Mouse (Mus musculus) lung, embryonic 14.5 days (tissue): Measurements from ENCODE around the gene Plekhm3. TPM values are rescaled to one million over a fixed set of nuclear protein-coding genes. Genes with fewer than 3 reads are reported as not detected.
A peak's percentile ranks its signal among the peaks of the same experiment; 100 is the strongest.

ENCODE experiments used
- ATAC-seq: fragments of 200-750 bp; cut with Nextera tagmentation; 2 replicates; pipeline ENCODE4 v1.8.0; 2017; ENCODE audit warnings: mild to moderate bottlenecking, moderate TSS enrichment, moderate library complexity; ENCODE audit not compliant: insufficient read depth
- DNase-seq: peaks from one replicate; pipeline ENCODE4 v3.0.0-alpha.2; 2015
- H3K27ac ChIP-seq: fragments of 300-500 bp; sonication (generic); 2 replicates; pipeline ENCODE4 v1.5.1; 2014; ENCODE audit warnings: low read depth, mild to moderate bottlenecking, moderate library complexity
- H3K27me3 ChIP-seq: fragments of 300-500 bp; sonication (generic); 2 replicates; pipeline ENCODE4 v1.6.1; 2014; ENCODE audit warnings: low read length, control low read depth; ENCODE audit not compliant: insufficient read depth
- H3K36me3 ChIP-seq: fragments of 300-500 bp; sonication (generic); 2 replicates; pipeline ENCODE4 v1.6.1; 2014; ENCODE audit warnings: control low read depth; ENCODE audit not compliant: insufficient read depth
- H3K4me1 ChIP-seq: fragments of 300-500 bp; sonication (generic); 2 replicates; pipeline ENCODE4 v1.6.1; 2014; ENCODE audit warnings: antibody characterized with exemption, control low read depth; ENCODE audit not compliant: insufficient read depth
- H3K4me2 ChIP-seq: fragments of 300-500 bp; sonication (generic); 2 replicates; pipeline ENCODE4 v1.6.1; 2014; ENCODE audit warnings: mild to moderate bottlenecking
- H3K4me3 ChIP-seq: fragments of 300-500 bp; sonication (generic); 2 replicates; pipeline ENCODE4 v1.5.1; 2014; ENCODE audit warnings: low read depth, low read length
- H3K9ac ChIP-seq: fragments of 300-500 bp; sonication (generic); 2 replicates; pipeline ENCODE4 v1.6.1; 2014
- H3K9me3 ChIP-seq: fragments of 300-500 bp; sonication (generic); 2 replicates; pipeline ENCODE4 v1.6.1; 2016; ENCODE audit warnings: low read depth, low read length, control low read depth
- CTCF ChIP-seq: IDR thresholded peaks from 2 replicates; pipeline ENCODE4 v1.5.1; 2016; ENCODE audit warnings: antibody characterized with exemption, low read depth
- WGBS: fragments of 180-500 bp; shearing (Covaris S2); extraction: QIAGEN DNeasy Blood & Tissue Kit; methylation state at CpG from one replicate; pipeline ENCODE4 v1.1.7; 2014; 5-methylcytosine and 5-hydroxymethylcytosine counted together
- polyA plus RNA-seq: library from polyadenylated mRNA; unstranded; fragments of >200 nt; fragmentation: Nextera tagmentation; extraction: Ambion mirVana; gene quantifications from 2 replicates; pipeline ENCODE4 v1.2.1, GENCODE M21; 2014

Plekhm3 gene
- polyA plus RNA-seq, 1 experiment from 2014 or later = 8.1 TPM

DNA sequence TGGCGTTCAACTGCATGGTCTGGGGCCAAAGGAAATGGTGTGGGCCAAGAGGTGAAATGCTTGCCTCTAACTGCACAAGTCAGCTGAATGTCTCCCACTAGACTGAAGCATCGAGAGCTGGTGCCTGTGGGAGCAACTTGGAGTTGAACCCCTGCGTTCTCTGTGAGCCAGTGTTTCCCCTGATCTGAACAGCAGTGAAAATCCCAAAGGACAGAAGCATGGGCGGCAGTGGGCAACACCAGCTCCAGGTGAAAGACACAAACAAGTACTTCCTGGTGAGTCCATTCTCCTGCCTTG, 163.4 kb downstream of the Plekhm3 start:
- H3K9me3 ChIP-seq = no peaks in the 10 kb centered on the region
- 0 out of 2 replicates have a peak, but pooled peaks cover 5% of the 10 kb centered on the region for H3K4me1 ChIP-seq
- H3K27ac ChIP-seq = no peak overlapping the region
- 0 out of 2 replicates have a peak, but pooled peaks cover 2% of the 10 kb centered on the region for H3K36me3 ChIP-seq
- H3K27me3 ChIP-seq = no peaks in the 10 kb centered on the region
- no peak for ATAC-seq
- H3K9ac ChIP-seq = no peak overlapping the region
- 63% methylated on average over 4 of the region's 4 CpGs for WGBS
- TF ChIP-seq CTCF = no peak
- no peak overlapping the region for H3K4me3 ChIP-seq
- no peak overlapping the region for H3K4me2 ChIP-seq
- no peak for DNase-seq

DNA sequence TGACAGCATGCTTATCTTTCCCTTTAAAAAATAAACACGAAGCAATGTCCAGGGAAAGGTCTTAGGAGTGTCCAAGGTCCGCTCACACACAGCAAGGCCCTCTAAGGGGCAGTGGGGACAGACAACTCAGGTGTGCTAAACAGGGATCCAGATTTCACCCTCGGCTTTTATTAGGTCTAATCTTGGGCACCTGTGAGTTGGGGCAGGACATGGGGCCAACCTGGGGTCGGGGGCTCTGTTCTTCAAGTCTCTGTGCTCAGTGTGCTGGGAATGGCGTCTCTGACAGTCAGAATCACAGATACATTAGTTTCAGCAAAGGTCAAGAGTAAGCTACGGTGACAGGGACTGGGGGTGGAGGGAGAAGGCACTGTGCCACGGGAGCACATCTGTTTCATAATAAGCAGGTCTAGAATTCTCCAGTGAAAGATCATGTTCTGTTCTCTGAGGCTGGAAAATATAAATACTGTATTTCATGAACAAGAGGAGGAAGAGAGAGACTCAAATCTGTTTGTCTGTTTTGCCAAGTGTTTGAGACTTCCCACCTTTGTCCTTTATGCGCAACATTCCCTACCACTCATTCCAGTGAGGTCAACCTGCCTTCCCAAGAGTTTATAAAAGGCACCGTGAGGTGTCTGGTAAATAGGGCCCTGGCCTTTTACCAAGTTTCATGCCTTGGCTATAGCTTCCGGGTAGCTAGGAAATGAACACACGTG, 163.9 kb downstream of the Plekhm3 start:
- Histone ChIP-seq H3K9me3 (no peaks in the 10 kb centered on the region), H3K36me3 (0 out of 2 replicates have a peak, but pooled peaks cover 2% of the 10 kb centered on the region), H3K27me3 (no peaks in the 10 kb centered on the region), H3K4me1 (0 out of 2 replicates have a peak, but pooled peaks cover 5% of the 10 kb centered on the region), H3K4me2 (no peak overlapping the region), H3K4me3 (no peak overlapping the region), H3K27ac (peak overlapping the region; percentile 58; the same call in 1 of the 2 replicates), H3K9ac (no peak overlapping the region)
- DNase-seq = peak; percentile 29
- no peak for ATAC-seq
- WGBS = 44% methylated on average over 11 of the region's 11 CpGs
- no peak for TF ChIP-seq CTCF

GRCm38 (mm10) chr1:64791826-64792225, 164.8 kb downstream of the Plekhm3 start:
- Histone ChIP-seq H3K9ac (no peak overlapping the region), H3K27me3 (no peaks in the 10 kb centered on the region), H3K36me3 (0 out of 2 replicates have a peak, but pooled peaks cover 2% of the 10 kb centered on the region), H3K4me2 (no peak overlapping the region), H3K27ac (peak overlapping the region; percentile 58; the same call in 1 of the 2 replicates), H3K4me1 (0 out of 2 replicates have a peak, but pooled peaks cover 5% of the 10 kb centered on the region), H3K9me3 (no peaks in the 10 kb centered on the region), H3K4me3 (no peak overlapping the region)
- no peak for DNase-seq
- ATAC-seq = no peak
- TF ChIP-seq CTCF = no peak
- 32% methylated on average over 6 of the region's 6 CpGs for WGBS

DNA sequence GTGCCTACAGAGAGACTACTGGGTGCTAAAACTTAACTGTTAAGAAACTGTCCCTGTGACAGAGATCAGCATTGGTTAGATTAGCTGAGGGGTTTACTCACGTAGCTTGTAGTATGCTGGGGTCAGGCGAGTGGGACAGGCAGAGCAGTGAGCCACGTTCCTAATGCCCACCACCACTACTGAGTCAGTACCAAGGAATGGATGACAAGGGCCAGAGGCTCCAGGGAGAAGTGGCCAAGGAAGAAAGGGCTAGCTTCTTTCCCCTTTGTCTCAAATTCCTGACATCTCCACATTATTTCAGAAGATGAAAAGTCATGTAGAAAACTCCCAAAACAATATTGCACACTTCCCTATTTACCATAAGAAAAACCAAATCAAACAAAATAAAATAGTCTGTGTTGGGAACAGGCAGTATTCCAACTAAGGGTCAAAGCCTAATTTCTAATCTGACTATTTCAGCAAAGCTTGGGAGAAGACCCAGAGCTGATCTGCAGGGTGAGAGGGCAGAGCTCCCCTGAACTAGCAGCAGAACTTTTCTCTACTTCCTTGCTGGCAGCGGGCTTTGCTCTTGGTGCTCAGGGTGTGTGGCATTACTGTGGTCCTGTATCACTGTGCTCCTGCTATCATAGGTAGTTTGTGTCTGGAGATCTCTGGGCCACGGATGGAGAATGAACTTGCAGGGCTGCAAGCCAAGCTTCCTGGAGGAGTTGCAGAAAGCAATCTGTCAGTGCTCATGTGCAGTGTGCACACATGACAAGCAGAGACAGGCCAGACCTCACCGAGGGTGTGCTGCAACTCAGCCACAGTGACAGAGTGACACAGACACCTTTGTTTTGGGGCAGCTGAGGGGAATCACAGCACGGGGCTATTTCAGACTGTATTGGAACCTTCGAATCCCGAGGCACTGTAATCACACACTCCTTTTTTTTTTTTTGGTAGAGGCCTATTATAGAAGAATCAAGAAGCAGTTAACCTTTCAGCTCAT, 165.5 kb downstream of the Plekhm3 start:
- Histone ChIP-seq H3K9me3 (no peaks in the 10 kb centered on the region), H3K4me3 (no peak overlapping the region), H3K27ac (no peak overlapping the region; the same call in 1 of the 2 replicates), H3K4me2 (no peak overlapping the region), H3K9ac (no peak overlapping the region), H3K36me3 (0 out of 2 replicates have a peak, but pooled peaks cover 2% of the 10 kb centered on the region), H3K27me3 (no peaks in the 10 kb centered on the region), H3K4me1 (0 out of 2 replicates have a peak, but pooled peaks cover 5% of the 10 kb centered on the region)
- WGBS = 43% methylated on average over 9 of the region's 9 CpGs
- no peak for TF ChIP-seq CTCF
- ATAC-seq = 0 out of 2 replicates have a peak, but pooled peaks have one; percentile 32
- no peak for DNase-seq

DNA sequence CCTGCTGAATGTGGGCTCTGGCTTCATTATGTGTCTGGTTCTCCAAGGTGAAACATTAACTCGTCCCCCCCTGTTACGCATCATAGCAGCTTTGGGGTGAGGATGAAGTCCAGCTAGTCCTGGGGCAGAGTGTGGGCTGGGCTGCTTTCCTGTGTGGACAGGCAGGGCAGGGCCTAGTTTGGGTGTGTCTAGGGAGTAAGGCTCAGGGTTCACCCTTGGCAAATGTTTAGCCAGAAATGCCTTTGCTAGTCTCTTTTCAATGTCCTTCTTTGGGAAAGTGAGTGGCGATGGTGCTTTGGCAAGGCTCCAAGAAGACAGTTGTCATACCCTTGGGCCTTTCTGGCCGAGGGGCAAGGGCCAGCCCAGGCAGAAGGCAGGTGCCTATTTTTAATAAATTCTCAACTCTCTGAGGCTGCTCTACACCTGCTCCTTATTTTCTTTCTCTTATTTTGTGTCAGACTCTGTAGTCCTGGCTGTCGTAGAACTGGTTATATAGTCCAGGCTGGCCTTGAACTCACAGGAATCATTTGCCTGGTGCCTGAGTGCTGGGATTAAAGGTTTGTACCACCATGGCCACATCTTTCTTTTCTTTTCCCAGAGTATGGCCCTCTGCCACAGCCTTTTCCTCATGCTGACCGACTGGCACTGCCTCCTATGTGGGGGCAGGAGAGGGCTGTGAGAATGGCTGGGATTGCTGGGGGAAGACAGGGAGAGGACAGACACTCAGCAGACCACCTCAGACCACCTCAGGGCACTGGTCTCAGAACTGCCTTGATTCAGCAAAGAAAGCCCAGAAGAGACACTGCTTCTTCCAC, 168.7 kb downstream of the Plekhm3 start:
- H3K27ac ChIP-seq = no peak overlapping the region
- no peak overlapping the region for H3K9ac ChIP-seq
- H3K9me3 ChIP-seq = no peaks in the 10 kb centered on the region
- TF ChIP-seq CTCF = no peak
- H3K27me3 ChIP-seq = no peaks in the 10 kb centered on the region
- ATAC-seq (peak; percentile 62; the same call in 1 of the 2 replicates), DNase-seq (peak; percentile 34)
- H3K36me3 ChIP-seq = no peaks in the 10 kb centered on the region
- H3K4me3 ChIP-seq = no peak overlapping the region
- H3K4me2 ChIP-seq = no peak overlapping the region
- 0 out of 2 replicates have a peak, but pooled peaks cover under 1% of the 10 kb centered on the region for H3K4me1 ChIP-seq
- WGBS = 53% methylated on average over 6 of the region's 6 CpGs

- 80% methylated on average over 12 of the region's 12 CpGs for WGBS
- no peaks in the 10 kb centered on the region for H3K9me3 ChIP-seq
- no peak overlapping the region for H3K4me2 ChIP-seq
- TF ChIP-seq CTCF = no peak
- H3K27me3 ChIP-seq = no peaks in the 10 kb centered on the region
- ATAC-seq = no peak
- H3K36me3 ChIP-seq = no peaks in the 10 kb centered on the region
- H3K9ac ChIP-seq = no peak overlapping the region
- H3K4me3 ChIP-seq = no peak overlapping the region
- H3K4me1 ChIP-seq = no peaks in the 10 kb centered on the region
- H3K27ac ChIP-seq = no peak overlapping the region
- no peak for DNase-seq
These were observed 176.8 kb downstream of the Plekhm3 start for GRCm38 (mm10) chr1:64779863-64780262.
